8 mouse cellular contexts compared by ENCODE assay signal in the genomic region with DNA sequence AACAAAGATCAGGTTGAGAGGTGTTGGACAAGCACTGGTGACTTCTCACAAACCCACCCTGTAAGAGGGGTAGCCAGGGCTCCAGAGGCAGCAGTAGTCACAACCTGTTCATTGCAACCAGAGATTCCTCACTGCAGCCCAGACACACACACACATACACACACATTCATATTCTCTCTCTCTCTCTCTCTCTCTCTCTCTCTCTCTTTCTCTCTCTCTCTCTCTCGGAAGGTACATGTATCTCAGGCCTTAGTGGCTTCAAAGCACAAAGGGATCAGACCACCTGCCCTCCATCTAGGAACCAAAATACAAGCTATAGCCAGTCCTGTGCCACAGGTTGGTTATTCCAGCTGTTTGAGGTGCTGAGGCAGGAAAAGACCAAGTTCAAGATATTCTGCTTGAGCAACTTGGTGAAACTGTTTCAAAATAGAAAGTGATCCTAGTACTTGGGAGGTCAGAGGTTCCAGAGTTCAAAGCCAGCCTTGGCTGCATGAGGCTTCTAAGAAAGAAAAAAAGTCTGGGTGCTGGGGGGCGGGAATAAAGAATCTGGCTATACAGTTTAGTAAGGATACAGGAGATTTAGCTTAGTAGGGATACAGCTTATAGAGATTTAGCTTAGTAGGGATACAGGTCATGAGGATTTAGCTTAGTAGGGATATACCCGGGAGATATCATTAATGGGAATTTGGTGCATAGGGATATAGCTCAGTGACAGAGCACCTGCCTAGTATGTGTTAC. TPM values are rescaled to one million over a fixed set of nuclear protein-coding genes. Genes with fewer than 3 reads are reported as not detected.
A peak's percentile ranks its signal among the peaks of the same experiment; 100 is the strongest.
DNase-seq lines count a peak whose midpoint lies in the region; ATAC-seq and TF ChIP-seq lines count a peak whose summit lies in the region.

No protein-coding gene starts in this region.

- no peaks in the 10 kb centered on the region for H3K9me3 ChIP-seq in hindbrain, embryonic 16.5 days (ENCODE audit: control insufficient read depth, low read length)
- no peaks in the 10 kb centered on the region for H3K9me3 ChIP-seq in midbrain, embryonic 16.5 days (replicated peaks; ENCODE audit: control insufficient read depth, low read length, poor library complexity, severe bottlenecking)

- peak overlapping the region; percentile 87 for H3K4me3 ChIP-seq in kidney, adult 2 months (ENCODE audit: insufficient read depth, low read depth, low read length)
- H3K4me3 ChIP-seq in bone marrow macrophage, adult 2 months (ENCODE audit: insufficient read depth, low read length), result peak overlapping the region; percentile 94
- peak overlapping the region; percentile 91 for H3K4me3 ChIP-seq in hindbrain, embryonic 16.5 days (ENCODE audit: low read length)
- H3K4me3 ChIP-seq in midbrain, embryonic 16.5 days (ENCODE audit: low read depth, low read length), result peak overlapping the region; percentile 98

- no peaks in the 10 kb centered on the region for H3K27me3 ChIP-seq in kidney, adult 2 months (replicated peaks; ENCODE audit: control insufficient read depth, insufficient read depth, low read length)
- no peaks in the 10 kb centered on the region for H3K27me3 ChIP-seq in hindbrain, embryonic 16.5 days (replicated peaks; ENCODE audit: control insufficient read depth, insufficient read depth, low read length)
- H3K27me3 ChIP-seq in midbrain, embryonic 16.5 days (ENCODE audit: control insufficient read depth, insufficient read depth, low read depth, low read length), result no peaks in the 10 kb centered on the region

- no peak for ATAC-seq in hindbrain, embryonic 16.5 days
- no peak for ATAC-seq in midbrain, embryonic 16.5 days
- no peak for ATAC-seq in CD4-positive, CD25-positive, alpha-beta regulatory T cell, adult 4 months

- H3K36me3 ChIP-seq in kidney, adult 2 months (ENCODE audit: control insufficient read depth, insufficient read depth, low read length), result peaks cover 8% of the 10 kb centered on the region; the same call in 1 of the 2 replicates
- H3K36me3 ChIP-seq in hindbrain, embryonic 16.5 days (ENCODE audit: control insufficient read depth, insufficient read depth, low read length), result peaks cover 11% of the 10 kb centered on the region
- peaks cover 9% of the 10 kb centered on the region for H3K36me3 ChIP-seq in midbrain, embryonic 16.5 days (ENCODE audit: control insufficient read depth, insufficient read depth, low read length)

- peaks cover 44% of the 10 kb centered on the region for H3K4me1 ChIP-seq in kidney, adult 2 months (ENCODE audit: control insufficient read depth, insufficient read depth, low read length)
- H3K4me1 ChIP-seq in bone marrow macrophage, adult 2 months (ENCODE audit: control insufficient read depth, insufficient read depth, low read length), result peaks cover 51% of the 10 kb centered on the region
- peaks cover 13% of the 10 kb centered on the region for H3K4me1 ChIP-seq in hindbrain, embryonic 16.5 days (ENCODE audit: control insufficient read depth, insufficient read depth, low read depth, low read length)
- H3K4me1 ChIP-seq in midbrain, embryonic 16.5 days (ENCODE audit: control insufficient read depth, insufficient read depth, low read length), result peaks cover 22% of the 10 kb centered on the region

- peak overlapping the region; percentile 98 for H3K27ac ChIP-seq in kidney, adult 2 months (ENCODE audit: insufficient read depth, low read depth, low read length)
- H3K27ac ChIP-seq in bone marrow macrophage, adult 2 months (ENCODE audit: insufficient read depth, low read depth, low read length), result peak overlapping the region; percentile 96
- peak overlapping the region; percentile 98 for H3K27ac ChIP-seq in hindbrain, embryonic 16.5 days (ENCODE audit: low read depth, low read length)
- H3K27ac ChIP-seq in midbrain, embryonic 16.5 days (ENCODE audit: low read length), result peak overlapping the region; percentile 98

- TF ChIP-seq POLR2A in kidney, adult 2 months (IDR thresholded peaks at IDR 0.05; ENCODE audit: low read depth, low read length), result no peak
- no peak for TF ChIP-seq POLR2A in bone marrow macrophage, adult 2 months (IDR thresholded peaks at IDR 0.05; ENCODE audit: borderline replicate concordance, low read depth, low read length)

- H3K4me2 ChIP-seq in hindbrain, embryonic 16.5 days (ENCODE audit: low read length), result peak overlapping the region; percentile 72
- peak overlapping the region; percentile 59 for H3K4me2 ChIP-seq in midbrain, embryonic 16.5 days (ENCODE audit: low read length)

- WGBS in kidney, adult 2 months, result 72% methylated on average over 3 of the region's 3 CpGs
- WGBS in hindbrain, embryonic 16.5 days, result 91% methylated on average over 3 of the region's 3 CpGs
- WGBS in midbrain, embryonic 16.5 days, result 86% methylated on average over 3 of the region's 3 CpGs

- H3K9ac ChIP-seq in hindbrain, embryonic 16.5 days (ENCODE audit: low read depth, low read length), result no peak overlapping the region; the same call in 1 of the 2 replicates
- H3K9ac ChIP-seq in midbrain, embryonic 16.5 days (ENCODE audit: low read depth, low read length), result peak overlapping the region; percentile 98; the same call in 1 of the 2 replicates

- no peak for TF ChIP-seq CTCF in kidney, adult 2 months (conservative IDR thresholded peaks at IDR 0.05; ENCODE audit: insufficient read depth, insufficient read length, low read depth, low read length)
- TF ChIP-seq CTCF in bone marrow macrophage, adult 2 months (IDR thresholded peaks at IDR 0.05; ENCODE audit: low read depth, low read length), result no peak

- peak; percentile 42 for DNase-seq in kidney, adult 2 months
- no peak for DNase-seq in kidney, adult 9 months
- no peak for DNase-seq in layer of hippocampus, postnatal 10 days (ENCODE audit: low spot score in 2 of 2)
- no peak for DNase-seq in embryo, embryonic 10.5 days (ENCODE audit: low spot score)

RNA-seq across cellular contexts. Expression of a gene that starts 0.8 kb away (rescaled TPM):
- polyA plus RNA-seq in kidney, adult 2 months (2012; rRNA removed), result 85.4 and 105 TPM in 2 replicates
- polyA plus RNA-seq in bone marrow macrophage, adult 2 months (2012; ENCODE audit: insufficient read depth, insufficient read length, missing spikeins), result 54.0 and 58.7 TPM in 2 replicates
- 15.6 and 30.9 TPM in 2 replicates for polyA plus RNA-seq in hindbrain, embryonic 16.5 days (2015; fragmentation: Nextera tagmentation; extraction: Ambion mirVana)
- polyA plus RNA-seq in midbrain, embryonic 16.5 days (2015; fragmentation: Nextera tagmentation; extraction: Ambion mirVana), result 33.3 and 38.3 TPM in 2 replicates
- polyA plus RNA-seq in CD4-positive, CD25-positive, alpha-beta regulatory T cell, adult 4 months (2017; shearing (Covaris generic)), result 1 to 10 TPM; 1.1 to 1.7 TPM
- total RNA-seq in layer of hippocampus, postnatal 10 days (2021), result 100 to 1,000 TPM; 201 to 243 TPM

RNA-seq across cellular contexts. Expression of a gene that starts 0.9 kb away (rescaled TPM):
- 337 and 344 TPM in 2 replicates for polyA plus RNA-seq in kidney, adult 2 months (2012; rRNA removed)
- 560 and 577 TPM in 2 replicates for polyA plus RNA-seq in bone marrow macrophage, adult 2 months (2012; ENCODE audit: insufficient read depth, insufficient read length, missing spikeins)
- 448 and 480 TPM in 2 replicates for polyA plus RNA-seq in hindbrain, embryonic 16.5 days (2015; fragmentation: Nextera tagmentation; extraction: Ambion mirVana)
- polyA plus RNA-seq in midbrain, embryonic 16.5 days (2015; fragmentation: Nextera tagmentation; extraction: Ambion mirVana), result 374 and 394 TPM in 2 replicates
- 10 to 100 TPM; 74.8 to 88.4 TPM for polyA plus RNA-seq in CD4-positive, CD25-positive, alpha-beta regulatory T cell, adult 4 months (2017; shearing (Covaris generic))
- total RNA-seq in layer of hippocampus, postnatal 10 days (2021), result 100 to 1,000 TPM; 302 to 324 TPM

RNA-seq across cellular contexts. Expression of a gene that starts 26.9 kb away (rescaled TPM):
- 33.8 and 46.3 TPM in 2 replicates for polyA plus RNA-seq in kidney, adult 2 months (2012; rRNA removed)
- 13.1 and 18.1 TPM in 2 replicates for polyA plus RNA-seq in bone marrow macrophage, adult 2 months (2012; ENCODE audit: insufficient read depth, insufficient read length, missing spikeins)
- 2.2 and 3.4 TPM in 2 replicates for polyA plus RNA-seq in hindbrain, embryonic 16.5 days (2015; fragmentation: Nextera tagmentation; extraction: Ambion mirVana)
- polyA plus RNA-seq in midbrain, embryonic 16.5 days (2015; fragmentation: Nextera tagmentation; extraction: Ambion mirVana), result 1.8 and 3.3 TPM in 2 replicates
- polyA plus RNA-seq in CD4-positive, CD25-positive, alpha-beta regulatory T cell, adult 4 months (2017; shearing (Covaris generic)), result not detected
- total RNA-seq in layer of hippocampus, postnatal 10 days (2021), result 10 to 100 TPM in 1 of 2 experiments, 1 to 10 TPM in 1; 9.9 to 15.5 TPM

RNA-seq across cellular contexts. Expression of a gene that starts 37.2 kb away (rescaled TPM):
- 21.0 and 21.1 TPM in 2 replicates for polyA plus RNA-seq in kidney, adult 2 months (2012; rRNA removed)
- 3.3 and 3.6 TPM in 2 replicates for polyA plus RNA-seq in bone marrow macrophage, adult 2 months (2012; ENCODE audit: insufficient read depth, insufficient read length, missing spikeins)
- 33.2 and 39.1 TPM in 2 replicates for polyA plus RNA-seq in hindbrain, embryonic 16.5 days (2015; fragmentation: Nextera tagmentation; extraction: Ambion mirVana)
- 32.7 and 39.2 TPM in 2 replicates for polyA plus RNA-seq in midbrain, embryonic 16.5 days (2015; fragmentation: Nextera tagmentation; extraction: Ambion mirVana)
- 10 to 100 TPM in 1 of 2 experiments, 1 to 10 TPM in 1; 7.9 to 11.7 TPM for polyA plus RNA-seq in CD4-positive, CD25-positive, alpha-beta regulatory T cell, adult 4 months (2017; shearing (Covaris generic))
- 10 to 100 TPM; 20.5 to 21.3 TPM for total RNA-seq in layer of hippocampus, postnatal 10 days (2021)
